Mouse (Mus musculus) embryonic fibroblast, embryonic 13.5 days (primary cell): Measurements from ENCODE around the gene Stard8.

ENCODE experiments used
- CTCF ChIP-seq: IDR thresholded peaks from 2 replicates; pipeline ENCODE4 v1.5.1; 2011; ENCODE audit warnings: mild to moderate bottlenecking, control low read depth, low read length, moderate library complexity, borderline replicate concordance; ENCODE audit not compliant: insufficient read depth
- POLR2A ChIP-seq: IDR thresholded peaks from 2 replicates; pipeline ENCODE4 v1.6.1; 2011; ENCODE audit warnings: low read depth, mild to moderate bottlenecking, control low read depth, low read length, moderate library complexity

GRCm38 (mm10) chrX:99067671-99068151 lies 64.7 kb downstream of the Stard8 start:
- TF ChIP-seq POLR2A, result no peak
- TF ChIP-seq CTCF, result no peak
